Mouse (Mus musculus) ovary, adult 10 weeks (tissue): ENCODE data around the gene Gm7970. TPM values are rescaled to one million over a fixed set of nuclear protein-coding genes. Genes with fewer than 3 reads are reported as not detected.

ENCODE experiments used
- polyA plus RNA-seq: library from polyadenylated mRNA; stranded (reverse); fragments of 350-450 nt; fragmentation: Illumina TruSeq; extraction: RNeasy Lipid Tissue Mini Kit (QIAGEN cat#74804); gene quantifications from one replicate; pipeline ENCODE4 v1.2.3, GENCODE M21; 2014

Gm7970 gene
- not detected for polyA plus RNA-seq

DNA sequence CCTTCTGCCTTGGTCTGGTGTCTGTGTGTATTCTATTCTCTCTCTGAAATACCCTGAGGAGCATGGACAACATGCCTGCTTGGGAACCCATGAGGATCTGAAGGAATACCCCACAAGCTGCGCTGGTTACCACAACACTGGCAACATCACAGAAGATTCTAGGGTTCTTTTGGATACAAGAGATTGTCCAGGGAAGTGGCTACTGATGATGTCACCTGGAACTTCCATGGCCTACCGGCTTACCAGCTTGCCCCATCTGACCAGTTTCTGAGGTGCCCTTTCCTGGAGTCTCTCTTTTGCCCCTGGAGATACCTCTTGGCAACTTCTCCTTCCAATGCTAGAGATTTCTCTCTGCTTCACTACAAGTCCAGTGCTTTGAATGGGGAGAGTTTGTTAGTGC, at the start of gene Gm7970:
Gene Gm7970 (minus strand): TSS at position 101 of the 400 bp plus-strand sequence.

DNA sequence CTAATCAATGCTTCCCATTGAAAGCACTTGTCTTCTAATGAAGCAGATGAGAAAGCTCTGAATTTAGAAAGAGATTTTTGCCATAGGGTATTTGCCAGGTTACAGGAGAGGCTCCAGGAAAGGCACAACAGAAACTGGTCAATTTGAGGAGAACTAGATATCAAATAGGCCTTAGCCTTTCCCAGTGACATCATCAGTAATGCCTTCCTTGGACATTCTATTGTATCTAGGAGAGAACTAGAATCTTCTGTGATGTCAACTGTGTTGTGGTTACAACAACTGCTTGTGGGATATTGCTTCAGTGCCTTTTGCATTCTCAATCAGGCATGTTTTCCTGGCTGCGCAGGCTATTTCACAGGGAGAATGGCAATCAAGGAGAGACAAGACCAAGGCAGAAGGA, 17.5 kb upstream of the Gm7970 start, which contains the start of gene 1700049E17Rik2:
Gene 1700049E17Rik2 (plus strand): TSS at position 301 of the 400 bp plus-strand sequence.

Other genes starting within 250 kb of the Gm7970 start
- gene Gm5798, start 207.0 kb downstream of the Gm7970 start, polyA plus RNA-seq: not detected
- not detected for gene Gm7945, start 169.2 kb downstream of the Gm7970 start, polyA plus RNA-seq
- gene Gm6482, start 147.3 kb downstream of the Gm7970 start, polyA plus RNA-seq: not detected
- not detected for gene Gm7954, start 102.1 kb downstream of the Gm7970 start, polyA plus RNA-seq
- not detected for gene Gm3486, start 66.1 kb downstream of the Gm7970 start, polyA plus RNA-seq
- gene 1700049E17Rik2, start 17.6 kb upstream of the Gm7970 start, polyA plus RNA-seq: not detected
- gene Gm3072, start 69.0 kb upstream of the Gm7970 start, polyA plus RNA-seq: not detected
- gene Gm3676, start 90.9 kb upstream of the Gm7970 start, polyA plus RNA-seq: not detected
- not detected for gene Gm8068, start 146.3 kb upstream of the Gm7970 start, polyA plus RNA-seq
- gene Gm7929, start 195.0 kb upstream of the Gm7970 start, polyA plus RNA-seq: not detected
- gene Gm47189, start 216.9 kb upstream of the Gm7970 start, polyA plus RNA-seq: not detected